Mouse (Mus musculus) heart, embryonic 15.5 days (tissue): Measurements from ENCODE around the gene 1700025G04Rik. TPM values are rescaled to one million over a fixed set of nuclear protein-coding genes. Genes with fewer than 3 reads are reported as not detected.

Experiments
- ATAC-seq: fragments of 200-750 bp; cut with Nextera tagmentation; replicated peaks from 2 replicates; pipeline ENCODE4 v1.8.0; 2017; ENCODE audit warnings: low read depth, moderate TSS enrichment; ENCODE audit not compliant: insufficient number of reproducible peaks, insufficient read depth, low FRiP score
- H3K27ac ChIP-seq: fragments of 300-500 bp; sonication (generic); 2 replicates; pipeline ENCODE4 v1.5.1; 2015; ENCODE audit warnings: mild to moderate bottlenecking, inconsistent platforms
- H3K27me3 ChIP-seq: fragments of 300-500 bp; sonication (generic); 2 replicates; pipeline ENCODE4 v1.6.1; 2015; ENCODE audit warnings: inconsistent platforms
- H3K36me3 ChIP-seq: fragments of 300-500 bp; sonication (generic); 2 replicates; pipeline ENCODE4 v1.6.1; 2015; ENCODE audit warnings: mild to moderate bottlenecking, inconsistent platforms
- H3K4me1 ChIP-seq: fragments of 300-500 bp; sonication (generic); replicated peaks from 2 replicates; pipeline ENCODE4 v1.6.1; 2015; ENCODE audit warnings: inconsistent platforms
- H3K4me2 ChIP-seq: fragments of 300-500 bp; sonication (generic); 2 replicates; pipeline ENCODE4 v1.6.1; 2015; ENCODE audit warnings: inconsistent platforms, mild to moderate bottlenecking, moderate library complexity
- H3K4me3 ChIP-seq: fragments of 300-500 bp; sonication (generic); 2 replicates; pipeline ENCODE4 v1.5.1; 2015; ENCODE audit warnings: mild to moderate bottlenecking, inconsistent platforms
- H3K9ac ChIP-seq: fragments of 300-500 bp; sonication (generic); 2 replicates; pipeline ENCODE4 v1.6.1; 2015; ENCODE audit warnings: mild to moderate bottlenecking, inconsistent platforms
- H3K9me3 ChIP-seq: fragments of 300-500 bp; sonication (generic); replicated peaks from 2 replicates; pipeline ENCODE4 v1.6.1; 2016; ENCODE audit warnings: inconsistent platforms
- WGBS: fragments of 180-500 bp; shearing (Covaris S2); methylation state at CpG from one replicate; pipeline ENCODE4 v1.1.7; 2015; ENCODE audit warnings: mixed read lengths; 5-methylcytosine and 5-hydroxymethylcytosine counted together
- polyA plus RNA-seq: library from polyadenylated mRNA; unstranded; fragments of >200 nt; fragmentation: Nextera tagmentation; extraction: Ambion mirVana; gene quantifications from 2 replicates; pipeline ENCODE4 v1.2.1, GENCODE M21; 2015

1700025G04Rik gene
- polyA plus RNA-seq, 1 experiment from 2014 or later, result 26.7 TPM

DNA sequence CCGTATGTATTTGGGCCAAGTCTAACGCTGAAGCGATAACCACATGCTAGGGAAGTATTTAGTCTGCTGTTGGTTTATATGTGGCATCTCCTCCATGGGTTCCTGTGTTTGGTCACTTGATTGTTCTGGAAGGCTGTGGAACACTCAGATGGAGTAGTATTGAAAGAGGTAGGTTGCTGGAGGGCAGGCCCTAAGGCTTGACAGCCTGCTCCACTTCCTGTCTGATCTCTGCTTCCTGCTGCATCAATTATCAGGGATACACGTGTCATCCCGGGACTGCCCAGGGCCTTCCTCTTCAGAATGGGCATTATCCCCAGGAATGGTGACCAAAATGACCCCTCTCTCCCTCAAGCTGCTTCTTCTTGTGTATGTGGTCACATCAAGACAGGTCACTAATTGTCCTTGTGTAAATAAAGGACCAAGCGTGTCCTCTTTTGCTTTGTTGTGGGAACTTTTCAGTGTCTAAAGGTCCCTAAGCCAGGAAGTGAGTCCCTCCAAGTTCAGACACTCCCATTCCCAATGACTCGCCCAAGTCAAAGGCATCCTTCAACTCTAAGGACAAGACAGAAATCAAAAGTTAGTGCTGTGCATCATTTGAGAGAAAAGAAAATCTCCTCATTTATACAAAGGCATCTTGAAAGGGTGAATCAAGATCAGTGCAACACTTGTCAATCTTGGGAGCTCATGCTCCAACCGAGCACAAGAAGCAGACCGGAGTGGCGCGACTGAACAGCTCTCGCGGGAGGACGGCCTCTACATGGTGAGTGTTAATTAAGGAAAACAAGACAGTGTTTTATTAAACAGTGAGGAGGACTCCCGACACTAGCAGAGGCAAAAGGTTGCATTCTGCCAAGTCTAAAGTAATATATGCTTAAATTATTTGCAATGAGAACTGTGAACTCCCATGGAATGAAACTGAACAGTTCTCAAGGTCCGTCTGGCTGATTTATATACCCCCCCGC is 114.2 kb downstream of the 1700025G04Rik start:
- no peaks in the 10 kb centered on the region for H3K9me3 ChIP-seq
- peak overlapping the region; percentile 15; the same call in 1 of the 2 replicates for H3K27ac ChIP-seq
- no peaks in the 10 kb centered on the region for H3K36me3 ChIP-seq
- peak overlapping the region; percentile 26; the same call in 1 of the 2 replicates for H3K4me2 ChIP-seq
- WGBS, result 79% methylated on average over 17 of the region's 17 CpGs
- H3K4me1 ChIP-seq, result peaks cover 36% of the 10 kb centered on the region
- no peak overlapping the region for H3K4me3 ChIP-seq
- no peak overlapping the region for H3K9ac ChIP-seq
- no peak for ATAC-seq
- no peaks in the 10 kb centered on the region for H3K27me3 ChIP-seq

DNA sequence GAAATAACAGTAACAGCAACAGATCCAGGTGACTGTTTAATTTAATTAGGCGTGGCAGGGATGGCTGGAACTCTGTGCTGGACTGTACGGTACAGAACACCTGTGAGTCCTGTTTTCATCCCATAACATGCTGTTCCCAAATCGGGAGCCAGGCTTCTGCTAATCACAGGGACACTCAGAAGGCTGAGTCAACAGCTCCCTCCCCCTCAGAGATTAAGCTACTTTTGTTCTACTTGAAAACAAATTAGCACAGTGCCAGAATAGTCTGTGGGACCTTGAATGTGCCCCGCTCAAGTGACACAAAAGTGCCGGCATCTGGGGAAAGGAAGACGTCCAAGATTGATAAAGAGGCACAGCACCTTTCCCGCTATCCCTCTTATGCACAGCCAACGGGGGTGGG is 115.0 kb downstream of the 1700025G04Rik start:
- Histone ChIP-seq H3K27ac (peak overlapping the region; percentile 15; the same call in 1 of the 2 replicates), H3K4me3 (no peak overlapping the region), H3K9me3 (no peaks in the 10 kb centered on the region), H3K4me1 (peaks cover 28% of the 10 kb centered on the region), H3K9ac (no peak overlapping the region), H3K4me2 (peak overlapping the region; percentile 26; the same call in 1 of the 2 replicates), H3K36me3 (no peaks in the 10 kb centered on the region), H3K27me3 (no peaks in the 10 kb centered on the region)
- 34% methylated on average over 8 of the region's 8 CpGs for WGBS
- no peak for ATAC-seq

- no peak for ATAC-seq
- Histone ChIP-seq H3K9ac (no peak overlapping the region), H3K4me3 (no peak overlapping the region), H3K27me3 (no peaks in the 10 kb centered on the region), H3K36me3 (no peaks in the 10 kb centered on the region), H3K27ac (no peak overlapping the region), H3K9me3 (no peaks in the 10 kb centered on the region), H3K4me2 (no peak overlapping the region), H3K4me1 (peaks cover 26% of the 10 kb centered on the region)
- 88% methylated on average over 7 of the region's 7 CpGs for WGBS
These were observed 115.5 kb downstream of the 1700025G04Rik start for GRCm38 (mm10) chr1:151974424-151974823.

DNA sequence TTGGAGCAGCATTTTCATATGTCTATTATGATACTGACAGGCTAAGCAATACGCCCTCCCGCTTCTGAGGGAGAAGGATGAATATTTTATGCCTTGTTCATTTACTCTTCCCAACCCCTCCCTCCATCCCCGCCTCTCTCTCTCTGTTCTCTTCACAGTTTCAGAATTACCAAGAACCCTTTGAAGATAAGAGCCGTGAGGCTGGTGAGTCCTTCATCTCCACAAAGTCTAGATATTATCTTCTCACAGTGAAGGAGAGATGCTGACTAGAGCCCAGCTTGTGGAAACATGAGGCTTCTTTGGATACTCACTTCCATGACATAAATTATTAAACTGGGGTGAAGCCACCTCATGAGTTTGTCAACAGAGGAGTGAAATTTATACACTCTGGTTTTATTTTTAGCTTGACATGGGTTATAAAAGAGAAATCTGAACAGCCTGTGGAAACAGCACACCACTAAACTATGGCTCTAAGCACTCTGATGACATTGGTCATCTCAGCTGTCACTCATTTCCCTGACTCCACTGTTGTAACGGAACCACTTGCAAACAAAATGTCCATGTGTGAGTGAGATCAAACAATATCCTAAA is 116.7 kb downstream of the 1700025G04Rik start:
- Histone ChIP-seq H3K27ac (no peak overlapping the region), H3K36me3 (no peaks in the 10 kb centered on the region), H3K4me2 (no peak overlapping the region), H3K4me3 (no peak overlapping the region), H3K9me3 (no peaks in the 10 kb centered on the region), H3K9ac (no peak overlapping the region), H3K27me3 (no peaks in the 10 kb centered on the region), H3K4me1 (peaks cover 26% of the 10 kb centered on the region)
- no peak for ATAC-seq
- 75% methylated on average over 5 of the region's 5 CpGs for WGBS

DNA sequence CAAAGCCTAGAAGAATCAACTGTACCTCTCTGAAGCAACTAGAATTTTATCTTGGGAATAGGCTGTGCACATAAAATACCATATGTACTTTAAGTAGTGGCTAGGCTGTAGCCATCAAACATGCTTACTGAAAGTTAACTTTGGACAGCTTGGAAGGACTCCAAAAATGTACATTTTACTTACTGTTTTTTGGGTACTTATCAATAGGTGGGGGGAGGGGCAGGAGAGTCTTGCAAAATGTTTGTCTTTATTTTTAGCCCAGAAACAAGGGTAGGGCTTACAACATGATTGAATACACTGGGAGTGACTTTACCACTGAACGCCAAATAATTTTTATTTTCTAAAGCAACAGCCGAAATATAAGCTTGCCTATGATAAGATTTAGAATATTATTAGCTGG is 118.3 kb downstream of the 1700025G04Rik start:
- WGBS, result 71% methylated on average over 2 of the region's 2 CpGs

DNA sequence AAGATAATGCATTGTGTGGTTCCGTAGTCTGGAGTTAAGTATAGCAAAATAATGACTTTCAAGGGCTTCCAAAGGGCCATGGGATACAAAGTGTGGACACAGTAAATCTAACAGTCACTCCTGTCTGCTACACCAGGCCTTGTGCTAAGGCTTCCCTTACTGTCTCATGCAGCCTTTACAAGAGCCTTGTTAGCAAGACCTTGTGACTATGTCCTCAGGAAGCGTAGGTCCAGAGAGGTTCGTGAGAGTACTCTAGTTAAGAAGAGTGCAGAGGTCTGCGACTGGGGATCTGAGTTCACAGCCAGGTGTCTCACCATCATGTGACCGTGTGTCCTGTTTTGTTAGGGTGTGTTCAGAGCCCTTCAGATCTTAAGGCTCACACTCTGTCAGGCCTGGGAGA is 121.8 kb downstream of the 1700025G04Rik start:
- no peak overlapping the region for H3K4me2 ChIP-seq
- no peak overlapping the region for H3K27ac ChIP-seq
- no peaks in the 10 kb centered on the region for H3K9me3 ChIP-seq
- 81% methylated on average over 5 of the region's 5 CpGs for WGBS
- peaks cover 17% of the 10 kb centered on the region for H3K4me1 ChIP-seq
- ATAC-seq, result no peak
- H3K9ac ChIP-seq, result no peak overlapping the region
- H3K4me3 ChIP-seq, result no peak overlapping the region
- no peaks in the 10 kb centered on the region for H3K27me3 ChIP-seq
- H3K36me3 ChIP-seq, result no peaks in the 10 kb centered on the region

More for the DNA sequence above, 118.3 kb downstream of the 1700025G04Rik start:
- H3K4me3 ChIP-seq, result no peak overlapping the region
- H3K27ac ChIP-seq, result no peak overlapping the region
- no peak overlapping the region for H3K4me2 ChIP-seq
- H3K9me3 ChIP-seq, result no peaks in the 10 kb centered on the region
- peaks cover 26% of the 10 kb centered on the region for H3K4me1 ChIP-seq
- H3K27me3 ChIP-seq, result no peaks in the 10 kb centered on the region
- H3K36me3 ChIP-seq, result no peaks in the 10 kb centered on the region
- no peak for ATAC-seq
- no peak overlapping the region for H3K9ac ChIP-seq

GRCm38 (mm10) chr1:151964811-151965210 is 125.1 kb downstream of the 1700025G04Rik start:
- Histone ChIP-seq H3K4me3 (no peak overlapping the region), H3K4me1 (peaks cover 12% of the 10 kb centered on the region), H3K9me3 (no peaks in the 10 kb centered on the region), H3K27ac (no peak overlapping the region), H3K9ac (no peak overlapping the region), H3K36me3 (no peaks in the 10 kb centered on the region), H3K4me2 (no peak overlapping the region), H3K27me3 (no peaks in the 10 kb centered on the region)
- 79% methylated on average over 2 of the region's 2 CpGs for WGBS
- no peak for ATAC-seq

GRCm38 (mm10) chr1:151963248-151963647 is 126.7 kb downstream of the 1700025G04Rik start:
- no peaks in the 10 kb centered on the region for H3K9me3 ChIP-seq
- H3K4me1 ChIP-seq, result peaks cover 12% of the 10 kb centered on the region
- no peaks in the 10 kb centered on the region for H3K36me3 ChIP-seq
- no peak overlapping the region for H3K9ac ChIP-seq
- H3K4me2 ChIP-seq, result no peak overlapping the region
- H3K4me3 ChIP-seq, result no peak overlapping the region
- no peak for ATAC-seq
- 50% methylated on average over 7 of the region's 7 CpGs for WGBS
- H3K27ac ChIP-seq, result no peak overlapping the region
- no peaks in the 10 kb centered on the region for H3K27me3 ChIP-seq

GRCm38 (mm10) chr1:151962078-151962477 is 127.8 kb downstream of the 1700025G04Rik start:
- no peaks in the 10 kb centered on the region for H3K27me3 ChIP-seq
- H3K9me3 ChIP-seq, result no peaks in the 10 kb centered on the region
- H3K4me1 ChIP-seq, result peaks cover 20% of the 10 kb centered on the region
- ATAC-seq, result no peak
- no peak overlapping the region for H3K4me2 ChIP-seq
- no peak overlapping the region for H3K4me3 ChIP-seq
- WGBS, result 55% methylated on average over 6 of the region's 6 CpGs
- H3K36me3 ChIP-seq, result no peaks in the 10 kb centered on the region
- H3K9ac ChIP-seq, result no peak overlapping the region
- no peak overlapping the region for H3K27ac ChIP-seq

DNA sequence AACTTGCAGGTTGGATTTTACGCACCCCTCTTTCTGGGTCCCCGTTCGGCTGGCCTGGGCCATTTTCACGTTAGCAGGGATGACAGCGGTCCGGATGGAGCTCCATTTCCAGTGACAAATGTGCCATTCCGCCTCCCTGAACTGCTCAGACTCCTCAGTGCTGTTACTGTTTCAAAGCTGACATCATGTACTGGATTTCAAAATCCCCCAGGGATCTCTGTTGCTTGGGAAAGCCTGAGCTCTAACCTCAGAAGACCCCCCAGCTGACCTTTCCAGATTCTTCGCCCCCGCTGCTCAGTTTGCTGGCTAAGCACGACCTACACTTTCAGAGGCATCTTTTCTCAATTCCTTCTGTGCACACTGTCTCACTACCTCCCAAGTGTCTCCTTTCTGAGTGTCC is 128.7 kb downstream of the 1700025G04Rik start:
- H3K27ac ChIP-seq, result no peak overlapping the region
- H3K27me3 ChIP-seq, result no peaks in the 10 kb centered on the region
- 83% methylated on average over 10 of the region's 10 CpGs for WGBS
- H3K36me3 ChIP-seq, result no peaks in the 10 kb centered on the region
- H3K9me3 ChIP-seq, result no peaks in the 10 kb centered on the region
- no peak for ATAC-seq
- H3K9ac ChIP-seq, result no peak overlapping the region
- no peak overlapping the region for H3K4me3 ChIP-seq
- H3K4me2 ChIP-seq, result no peak overlapping the region
- peaks cover 22% of the 10 kb centered on the region for H3K4me1 ChIP-seq

- Histone ChIP-seq H3K27me3 (no peaks in the 10 kb centered on the region), H3K4me1 (peaks cover 38% of the 10 kb centered on the region), H3K4me3 (no peak overlapping the region), H3K9ac (no peak overlapping the region), H3K9me3 (no peaks in the 10 kb centered on the region), H3K4me2 (no peak overlapping the region), H3K36me3 (no peaks in the 10 kb centered on the region), H3K27ac (no peak overlapping the region)
- ATAC-seq, result no peak
- WGBS, result 47% methylated on average over 3 of the region's 3 CpGs
These were observed 130.9 kb downstream of the 1700025G04Rik start for GRCm38 (mm10) chr1:151959010-151959409.
